8 mouse cellular contexts compared by ENCODE assay signal in the genomic region with DNA sequence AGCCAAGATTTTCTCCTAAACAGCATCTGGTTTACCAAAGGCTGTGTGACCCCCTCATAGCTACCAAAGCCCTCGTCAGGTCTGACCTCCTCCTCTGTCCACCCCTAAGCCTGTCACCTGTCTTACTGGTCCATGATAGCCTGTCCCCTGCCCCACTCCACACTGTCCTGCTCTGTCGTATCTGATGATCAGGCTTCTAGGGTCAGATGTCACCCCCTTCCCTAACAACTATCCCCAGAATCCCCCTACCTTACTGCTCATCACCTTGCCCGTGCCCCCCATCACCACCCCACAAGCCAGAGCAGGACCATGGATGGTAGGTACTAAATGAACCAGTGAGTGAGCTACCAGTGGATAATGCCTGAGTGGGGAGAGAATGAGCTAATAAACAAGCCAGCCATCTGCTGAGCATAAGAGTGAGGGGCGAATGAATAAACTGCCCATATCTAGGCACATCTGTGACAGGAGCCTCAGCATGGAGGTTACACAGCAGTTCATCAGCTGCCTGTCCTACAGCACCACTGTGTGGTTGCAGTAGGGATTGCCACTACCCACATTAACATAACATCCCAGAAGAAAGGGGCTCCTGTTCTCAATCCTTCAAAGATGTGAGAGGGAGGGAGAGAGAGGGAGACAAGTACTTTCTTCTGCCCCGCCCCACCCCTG. TPM values are rescaled to one million over a fixed set of nuclear protein-coding genes. Genes with fewer than 3 reads are reported as not detected.
DNase-seq lines count a peak whose midpoint lies in the region; ATAC-seq and TF ChIP-seq lines count a peak whose summit lies in the region.

No protein-coding gene starts in this region.

- H3K27me3 ChIP-seq in C2C12 (ENCODE audit: control insufficient read depth, insufficient read depth, insufficient read length) = no peaks in the 10 kb centered on the region
- H3K27me3 ChIP-seq in kidney, postnatal 0 days (ENCODE audit: insufficient read depth, low read length) = no peaks in the 10 kb centered on the region
- no peaks in the 10 kb centered on the region for H3K27me3 ChIP-seq in liver, embryonic 14.5 days (ENCODE audit: control insufficient read depth, insufficient read depth, low read length)
- 0 out of 2 replicates have a peak, but pooled peaks cover 5% of the 10 kb centered on the region for H3K27me3 ChIP-seq in neural tube, embryonic 13.5 days

- H3K36me3 ChIP-seq in C2C12 (ENCODE audit: control insufficient read depth, insufficient read depth) = no peaks in the 10 kb centered on the region
- no peaks in the 10 kb centered on the region for H3K36me3 ChIP-seq in kidney, postnatal 0 days (ENCODE audit: insufficient read depth, low read length)
- H3K36me3 ChIP-seq in liver, embryonic 14.5 days (replicated peaks; ENCODE audit: control insufficient read depth, insufficient read depth, low read depth) = no peaks in the 10 kb centered on the region
- no peaks in the 10 kb centered on the region for H3K36me3 ChIP-seq in neural tube, embryonic 13.5 days

- DNase-seq in NIH3T3 (ENCODE audit: low read depth) = peak; percentile 87
- peak; percentile 80 to 84 for DNase-seq in cerebellum, postnatal 36 days
- peak; percentile 31 to 44 for DNase-seq in gastrocnemius, postnatal 36 days
- peak; percentile 72 for DNase-seq in kidney, postnatal 0 days (ENCODE audit: low spot score)
- peak in 1 of 3 experiments; percentile 36 for DNase-seq in liver, embryonic 14.5 days (ENCODE audit: low read depth in 3 of 3, low spot score in 3 of 3)
- DNase-seq in thymus, postnatal 25 days = peak; percentile 79

- no peak overlapping the region for H3K4me2 ChIP-seq in kidney, postnatal 0 days (ENCODE audit: low read length)
- no peak overlapping the region for H3K4me2 ChIP-seq in liver, embryonic 14.5 days (ENCODE audit: low read depth)
- H3K4me2 ChIP-seq in neural tube, embryonic 13.5 days = no peak overlapping the region

- H3ac ChIP-seq in C2C12 (ENCODE audit: control insufficient read depth, insufficient read length, low read depth) = no peak overlapping the region

- no peak overlapping the region for H3K9ac ChIP-seq in kidney, postnatal 0 days (ENCODE audit: low read depth, low read length)
- H3K9ac ChIP-seq in liver, embryonic 14.5 days (replicated peaks) = no peak overlapping the region
- 0 out of 2 replicates have a peak overlapping the region, but pooled peaks have one; percentile 17 for H3K9ac ChIP-seq in neural tube, embryonic 13.5 days

- H3K79me3 ChIP-seq in C2C12 (ENCODE audit: low read depth) = no peaks in the 10 kb centered on the region

- no peaks in the 10 kb centered on the region for H3K9me3 ChIP-seq in kidney, postnatal 0 days (replicated peaks; ENCODE audit: low read length)
- no peaks in the 10 kb centered on the region for H3K9me3 ChIP-seq in liver, embryonic 14.5 days (ENCODE audit: control insufficient read depth, low read length)
- H3K9me3 ChIP-seq in neural tube, embryonic 13.5 days = no peaks in the 10 kb centered on the region

- 0 out of 2 replicates have a peak, but pooled peaks have one; percentile 26 for ATAC-seq in kidney, postnatal 0 days (replicated peaks; ENCODE audit: low FRiP score, low read depth)
- no peak for ATAC-seq in liver, embryonic 14.5 days (ENCODE audit: insufficient read depth)
- peak; percentile 83 for ATAC-seq in neural tube, embryonic 13.5 days (ENCODE audit: low read depth)

- no peak for TF ChIP-seq EP300 in liver, embryonic 14.5 days (IDR thresholded peaks at IDR 0.05; ENCODE audit: low read depth)

- intact Hi-C loops in gastrocnemius, postnatal 36 days (cut with DNase I) = loop anchor here (1.0 kb wide), 1 partner anchor 401 kb away; no protein-coding TSS in a partner anchor

- H3K27ac ChIP-seq in kidney, postnatal 0 days = no peak overlapping the region
- no peak overlapping the region for H3K27ac ChIP-seq in liver, embryonic 14.5 days
- H3K27ac ChIP-seq in neural tube, embryonic 13.5 days (replicated peaks) = no peak overlapping the region

- no peaks in the 10 kb centered on the region for H3K4me1 ChIP-seq in kidney, postnatal 0 days (replicated peaks; ENCODE audit: insufficient read depth, low read length)
- no peaks in the 10 kb centered on the region; a peak in 1 of 4 replicates for H3K4me1 ChIP-seq in liver, embryonic 14.5 days (replicated peaks; ENCODE audit: control insufficient read depth in 2 of 2, insufficient read depth in 2 of 2, low read length in 1 of 2)
- H3K4me1 ChIP-seq in neural tube, embryonic 13.5 days (replicated peaks) = peaks cover 12% of the 10 kb centered on the region; the same call in 1 of the 2 replicates

- no peaks in the 10 kb centered on the region for H3K79me2 ChIP-seq in C2C12 (ENCODE audit: control insufficient read depth, insufficient read depth)

- no peak overlapping the region for H3K4me3 ChIP-seq in C2C12 (ENCODE audit: insufficient read depth, poor library complexity, severe bottlenecking)
- no peak overlapping the region for H3K4me3 ChIP-seq in kidney, postnatal 0 days (replicated peaks; ENCODE audit: low read depth, low read length)
- no peak overlapping the region for H3K4me3 ChIP-seq in liver, embryonic 14.5 days (ENCODE audit: insufficient read depth in 1 of 2, low read depth in 2 of 2, low read length in 2 of 2)
- no peak overlapping the region for H3K4me3 ChIP-seq in neural tube, embryonic 13.5 days

- 35% methylated on average over 5 of the region's 5 CpGs for WGBS in kidney, postnatal 0 days
- WGBS in liver, embryonic 14.5 days (ENCODE audit: insufficient replicate concordance) = 22% methylated on average over 5 of the region's 5 CpGs
- WGBS in neural tube, embryonic 13.5 days = 36% methylated on average over 5 of the region's 5 CpGs

- peak; percentile 79 for TF ChIP-seq CTCF in C2C12 (IDR thresholded peaks at IDR 0.05; ENCODE audit: control insufficient read depth, insufficient read depth, insufficient read length)
- TF ChIP-seq CTCF in kidney, postnatal 0 days (IDR thresholded peaks at IDR 0.05; ENCODE audit: low read depth) = peak; percentile 94
- TF ChIP-seq CTCF in liver, embryonic 14.5 days (IDR thresholded peaks at IDR 0.05; ENCODE audit: low read depth) = peak; percentile 89

TF ChIP-seq in C2C12, 6 proteins besides CTCF, POLR2A, EP300 and RAD21:
- no peak for TF ChIP-seq MYOD1 (IDR thresholded peaks at IDR 0.05; ENCODE audit: control insufficient read depth, insufficient read length, low read depth)
- TF ChIP-seq MAX (IDR thresholded peaks at IDR 0.05) = no peak
- no peak for TF ChIP-seq FOSL1 (IDR thresholded peaks at IDR 0.05; ENCODE audit: insufficient read depth, low read length, poor library complexity, severe bottlenecking)
- TF ChIP-seq MYOG (IDR thresholded peaks at IDR 0.05; ENCODE audit: control insufficient read depth, extremely low read depth, insufficient read length) = no peak
- TF ChIP-seq USF1 (IDR thresholded peaks at IDR 0.05; ENCODE audit: low read depth) = no peak
TF ChIP-seq in C2C12: peak in this region for 0.

RNA-seq across cellular contexts. Expression of gene Chmp6, which starts 8.5 kb away (rescaled TPM):
- polyA plus RNA-seq in C2C12 (2012; fragmentation: generic; extraction: Trizol) = 64.9 TPM
- total RNA-seq in gastrocnemius, postnatal 36 days (2021) = 10 to 100 TPM; 23.6 to 28.6 TPM
- 120 and 125 TPM in 2 replicates for polyA plus RNA-seq in kidney, postnatal 0 days (2015; fragmentation: Nextera tagmentation; extraction: Ambion mirVana)
- polyA plus RNA-seq in liver, embryonic 14.5 days (2012; rRNA removed) = 13.5 and 15.2 TPM in 2 replicates
- 25.2 and 27.2 TPM in 2 replicates for polyA plus RNA-seq in liver, embryonic 14.5 days (2014; fragmentation: Nextera tagmentation; extraction: Ambion mirVana)
- polyA plus RNA-seq in neural tube, embryonic 13.5 days (2015; fragmentation: Nextera tagmentation; extraction: Ambion mirVana) = 97.5 and 102 TPM in 2 replicates

RNA-seq across cellular contexts. Expression of gene Baiap2, which starts 37.8 kb away (rescaled TPM):
- 41.5 TPM for polyA plus RNA-seq in C2C12 (2012; fragmentation: generic; extraction: Trizol)
- total RNA-seq in gastrocnemius, postnatal 36 days (2021) = 1 to 10 TPM; 1.8 to 2.6 TPM
- 21.4 and 23.8 TPM in 2 replicates for polyA plus RNA-seq in kidney, postnatal 0 days (2015; fragmentation: Nextera tagmentation; extraction: Ambion mirVana)
- 5.6 and 6.3 TPM in 2 replicates for polyA plus RNA-seq in liver, embryonic 14.5 days (2012; rRNA removed)
- 4.2 and 4.8 TPM in 2 replicates for polyA plus RNA-seq in liver, embryonic 14.5 days (2014; fragmentation: Nextera tagmentation; extraction: Ambion mirVana)
- 11.1 and 12.7 TPM in 2 replicates for polyA plus RNA-seq in neural tube, embryonic 13.5 days (2015; fragmentation: Nextera tagmentation; extraction: Ambion mirVana)
